Mouse (Mus musculus) megakaryocyte, embryonic 14.5 days (primary cell): ENCODE measurements around the gene Sema5b.

Experiments used
- FLI1 ChIP-seq: IDR thresholded peaks from 2 replicates; pipeline ENCODE4 v1.6.1; 2012; ENCODE audit warnings: low read length, inconsistent platforms, mixed read lengths
- GATA1 ChIP-seq: IDR thresholded peaks from 3 replicates; pipeline ENCODE4 v1.6.1; 2012; ENCODE audit warnings: mixed read lengths, low read length, inconsistent platforms, borderline replicate concordance

- TF ChIP-seq GATA1 (no peak), FLI1 (no peak)
Measured at GRCm38 (mm10) chr16:35581299-35581698, 40.4 kb downstream of the Sema5b start.
